Mouse (Mus musculus) midbrain, embryonic 14.5 days (tissue): ENCODE measurements around the gene Nptn. TPM values are rescaled to one million over a fixed set of nuclear protein-coding genes. Genes with fewer than 3 reads are reported as not detected.

Experiments used
- ATAC-seq: fragments of 200-750 bp; cut with Nextera tagmentation; 2 replicates; pipeline ENCODE4 v1.8.0; 2017; ENCODE audit warnings: moderate number of reproducible peaks, moderate library complexity; ENCODE audit not compliant: low FRiP score, low TSS enrichment
- DNase-seq: peaks from one replicate; pipeline ENCODE4 v3.0.0-alpha.2; 2015
- H3K27ac ChIP-seq: fragments of 300-500 bp; sonication (generic); replicated peaks from 2 replicates; pipeline ENCODE4 v1.5.1; 2014; ENCODE audit warnings: mild to moderate bottlenecking, low read depth, low read length, moderate library complexity
- H3K27me3 ChIP-seq: fragments of 300-500 bp; sonication (generic); 2 replicates; pipeline ENCODE4 v1.6.1; 2014; ENCODE audit warnings: low read length, control low read depth, mixed read lengths; ENCODE audit not compliant: control insufficient read depth, insufficient read depth
- H3K36me3 ChIP-seq: fragments of 300-500 bp; sonication (generic); 2 replicates; pipeline ENCODE4 v1.6.1; 2014; ENCODE audit warnings: low read length, control low read depth; ENCODE audit not compliant: control insufficient read depth, insufficient read depth
- H3K4me1 ChIP-seq: fragments of 300-500 bp; sonication (generic); 2 replicates; pipeline ENCODE4 v1.6.1; 2014; ENCODE audit warnings: mild to moderate bottlenecking, antibody characterized with exemption, low read length, control low read depth; ENCODE audit not compliant: control insufficient read depth, insufficient read depth
- H3K4me2 ChIP-seq: fragments of 300-500 bp; sonication (generic); 2 replicates; pipeline ENCODE4 v1.6.1; 2014; ENCODE audit warnings: mild to moderate bottlenecking, low read length, moderate library complexity
- H3K4me3 ChIP-seq: fragments of 300-500 bp; sonication (generic); replicated peaks from 2 replicates; pipeline ENCODE4 v1.5.1; 2014; ENCODE audit warnings: low read depth, low read length
- H3K9ac ChIP-seq: fragments of 300-500 bp; sonication (generic); replicated peaks from 2 replicates; pipeline ENCODE4 v1.6.1; 2014; ENCODE audit warnings: mild to moderate bottlenecking, low read length, moderate library complexity
- H3K9me3 ChIP-seq: fragments of 300-500 bp; sonication (generic); 2 replicates; pipeline ENCODE4 v1.6.1; 2016; ENCODE audit warnings: low read length, control low read depth, mixed read lengths; ENCODE audit not compliant: control insufficient read depth
- WGBS: fragments of 180-500 bp; shearing (Covaris S2); extraction: QIAGEN DNeasy Blood & Tissue Kit; methylation state at CpG from one replicate; pipeline ENCODE4 v1.1.7; 2014; 5-methylcytosine and 5-hydroxymethylcytosine counted together
- polyA plus RNA-seq: library from polyadenylated mRNA; unstranded; fragments of >200 nt; fragmentation: Nextera tagmentation; extraction: Ambion mirVana; gene quantifications from 2 replicates; pipeline ENCODE4 v1.2.1, GENCODE M21; 2014

Gene Nptn
- polyA plus RNA-seq, 1 experiment from 2014 or later = 179 TPM

DNA sequence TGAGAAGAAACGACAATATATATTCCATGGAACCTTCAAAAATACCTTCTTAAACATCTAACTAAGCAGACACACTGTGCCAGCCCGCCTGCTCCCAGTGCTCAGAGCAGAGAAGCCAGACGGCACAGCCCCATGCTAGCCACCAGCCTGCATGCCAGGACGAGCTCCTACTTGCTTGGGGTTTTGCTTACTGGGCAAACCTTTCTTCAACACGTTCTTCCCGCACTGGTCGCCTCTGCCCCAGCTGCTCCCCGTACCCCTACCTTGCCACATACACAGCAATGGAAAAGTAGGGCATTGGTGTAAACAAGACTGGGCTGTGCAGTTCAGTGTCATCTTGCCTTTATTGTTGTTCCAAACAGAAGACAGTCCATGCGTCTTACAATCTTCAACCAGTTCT, 83.5 kb downstream of the Nptn start:
- Histone ChIP-seq H3K4me2 (no peak overlapping the region), H3K9ac (no peak overlapping the region), H3K36me3 (peaks cover 8% of the 10 kb centered on the region; the same call in 1 of the 2 replicates), H3K4me3 (no peak overlapping the region), H3K27ac (no peak overlapping the region), H3K9me3 (no peaks in the 10 kb centered on the region), H3K27me3 (no peaks in the 10 kb centered on the region), H3K4me1 (no peaks in the 10 kb centered on the region)
- ATAC-seq = no peak
- WGBS = 89% methylated on average over 9 of the region's 9 CpGs
- no peak for DNase-seq

DNA sequence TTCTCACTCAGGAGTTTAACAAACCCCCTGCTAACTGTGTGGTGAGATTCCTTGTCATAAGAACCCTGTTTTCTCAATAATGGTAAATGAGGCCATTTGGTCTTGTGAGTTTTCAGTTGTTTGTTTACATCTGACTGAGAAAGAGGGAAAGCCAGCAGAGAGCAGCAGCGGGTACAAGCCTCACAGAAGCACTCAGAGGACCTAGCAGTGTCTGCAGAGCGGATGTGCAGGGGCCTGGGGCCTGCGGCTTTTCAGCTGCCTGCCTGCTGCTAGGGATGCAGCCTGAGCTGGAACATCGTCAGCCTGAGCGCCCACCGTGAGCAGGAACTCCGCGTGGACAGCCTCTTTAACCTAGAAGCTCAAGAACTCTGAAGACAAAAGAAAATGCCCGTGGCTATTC, 84.2 kb downstream of the Nptn start:
- Histone ChIP-seq H3K27ac (no peak overlapping the region), H3K9me3 (no peaks in the 10 kb centered on the region), H3K4me2 (no peak overlapping the region), H3K27me3 (no peaks in the 10 kb centered on the region), H3K4me1 (no peaks in the 10 kb centered on the region), H3K9ac (no peak overlapping the region), H3K4me3 (no peak overlapping the region), H3K36me3 (peaks cover 8% of the 10 kb centered on the region; the same call in 1 of the 2 replicates)
- DNase-seq = peak; percentile 24
- ATAC-seq = no peak
- WGBS = 50% methylated on average over 9 of the region's 9 CpGs

DNA sequence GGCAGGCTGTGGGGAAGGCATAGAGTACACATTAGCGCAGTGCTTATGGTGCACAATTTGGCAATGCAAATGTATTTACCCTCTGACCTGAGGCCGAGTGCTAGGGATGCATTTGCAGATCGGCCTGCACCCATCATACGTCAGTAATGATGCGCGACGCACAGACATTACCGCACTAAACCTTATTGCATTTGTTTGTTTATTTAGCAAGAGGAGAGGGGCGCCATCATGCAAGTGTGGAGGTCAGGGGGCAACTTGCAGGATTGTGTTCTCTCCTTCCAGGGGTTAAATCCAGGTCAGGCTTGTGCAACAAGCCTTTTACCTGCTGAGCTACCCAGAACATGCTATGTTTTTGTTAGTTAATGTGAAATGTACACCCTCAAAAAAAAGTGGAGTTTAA, 85.2 kb downstream of the Nptn start:
- H3K27ac ChIP-seq = no peak overlapping the region
- no peak for ATAC-seq
- DNase-seq = no peak
- H3K4me3 ChIP-seq = no peak overlapping the region
- WGBS = 79% methylated on average over 9 of the region's 9 CpGs
- no peaks in the 10 kb centered on the region for H3K27me3 ChIP-seq
- no peak overlapping the region for H3K9ac ChIP-seq
- H3K4me1 ChIP-seq = no peaks in the 10 kb centered on the region
- no peaks in the 10 kb centered on the region for H3K9me3 ChIP-seq
- H3K4me2 ChIP-seq = no peak overlapping the region
- peaks cover 2% of the 10 kb centered on the region; the same call in 1 of the 2 replicates for H3K36me3 ChIP-seq

DNA sequence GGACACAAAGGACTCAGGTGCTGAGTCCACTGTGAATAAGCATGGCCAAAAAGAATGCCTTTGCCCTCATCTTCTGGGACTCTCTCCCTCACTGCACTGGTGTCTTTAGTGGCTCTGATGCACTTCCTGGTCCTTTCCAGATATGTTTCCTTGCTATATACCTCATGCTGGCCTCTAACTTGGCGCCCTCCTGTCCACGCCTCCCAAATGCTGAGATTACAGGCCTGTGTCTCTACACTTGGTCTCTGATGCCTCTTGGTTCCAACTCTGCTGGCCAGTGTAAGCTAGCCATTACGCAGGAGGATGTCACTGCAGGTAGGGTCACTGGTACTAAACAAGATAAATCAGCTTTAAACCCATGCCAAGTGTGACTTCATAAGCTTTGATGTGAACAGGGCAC, 86.1 kb downstream of the Nptn start:
- ATAC-seq = no peak
- Histone ChIP-seq H3K36me3 (no peaks in the 10 kb centered on the region), H3K4me1 (no peaks in the 10 kb centered on the region), H3K9me3 (no peaks in the 10 kb centered on the region), H3K4me3 (no peak overlapping the region), H3K9ac (no peak overlapping the region), H3K27me3 (no peaks in the 10 kb centered on the region), H3K27ac (no peak overlapping the region), H3K4me2 (no peak overlapping the region)
- 94% methylated on average over 3 of the region's 3 CpGs for WGBS
- DNase-seq = no peak

DNA sequence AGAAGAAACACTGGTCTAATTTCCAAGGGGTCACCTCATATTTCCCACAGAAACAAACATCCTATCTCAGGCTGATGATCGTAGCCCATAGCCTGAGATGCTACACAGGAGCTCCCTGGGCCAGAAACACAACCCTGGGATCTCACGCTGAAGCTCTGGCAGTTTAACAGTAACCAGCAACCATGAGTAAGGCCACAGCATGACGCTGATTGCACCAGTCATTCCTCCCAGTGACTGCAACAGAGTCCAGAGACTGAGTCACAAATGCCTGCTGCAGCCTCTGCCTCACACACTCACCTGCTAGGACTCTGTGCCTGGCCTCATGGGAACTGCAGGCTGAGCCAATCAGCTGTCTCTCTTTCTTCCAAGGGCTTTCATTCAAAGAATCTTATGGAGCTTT, 87.0 kb downstream of the Nptn start:
- H3K27me3 ChIP-seq = no peaks in the 10 kb centered on the region
- DNase-seq (no peak), ATAC-seq (no peak)
- no peak overlapping the region for H3K4me3 ChIP-seq
- no peaks in the 10 kb centered on the region for H3K36me3 ChIP-seq
- 74% methylated on average over 3 of the region's 3 CpGs for WGBS
- H3K9ac ChIP-seq = no peak overlapping the region
- no peak overlapping the region for H3K4me2 ChIP-seq
- H3K9me3 ChIP-seq = no peaks in the 10 kb centered on the region
- H3K27ac ChIP-seq = no peak overlapping the region
- no peaks in the 10 kb centered on the region for H3K4me1 ChIP-seq

DNA sequence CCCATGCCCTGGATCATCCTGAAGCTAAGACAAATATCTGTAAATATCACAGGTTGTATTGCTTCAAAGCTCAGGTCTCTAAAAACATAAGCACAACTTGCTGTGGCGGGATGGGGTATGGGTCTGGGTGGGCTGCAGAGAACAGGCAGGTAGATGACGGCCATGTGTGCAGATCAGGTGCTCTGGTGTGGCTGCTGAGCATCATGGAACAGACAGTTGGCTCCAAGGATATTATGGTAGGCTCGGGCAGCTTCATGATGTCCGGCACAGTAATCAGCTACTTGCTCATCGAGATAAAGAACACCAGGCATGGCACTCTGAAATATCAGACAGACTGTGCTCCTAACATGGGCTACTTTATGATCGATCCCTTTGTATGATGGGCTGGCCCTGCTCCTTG, 87.8 kb downstream of the Nptn start:
- 97% methylated on average over 6 of the region's 6 CpGs for WGBS

DNA sequence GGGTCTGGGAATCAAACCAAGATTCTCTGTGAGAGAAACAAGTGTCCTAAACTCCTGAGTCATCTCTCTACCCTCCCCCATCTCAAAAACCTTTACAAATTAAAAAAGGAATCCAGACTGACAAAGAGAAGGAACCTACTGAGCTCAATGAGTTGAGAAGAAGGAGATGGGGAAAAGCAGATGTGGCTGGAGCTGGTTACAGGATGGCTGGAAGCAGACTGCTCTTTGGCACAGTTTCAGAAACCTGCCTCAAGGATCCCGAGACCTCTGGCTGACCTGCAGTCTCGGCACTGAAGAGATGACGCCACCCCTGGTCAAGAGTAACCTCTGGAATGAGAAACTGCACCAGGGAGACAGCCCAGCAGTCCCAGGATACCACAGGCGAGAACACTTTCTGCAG, 90.4 kb downstream of the Nptn start:
- no peak overlapping the region for H3K4me3 ChIP-seq
- no peaks in the 10 kb centered on the region for H3K4me1 ChIP-seq
- H3K27me3 ChIP-seq = no peaks in the 10 kb centered on the region
- no peaks in the 10 kb centered on the region for H3K9me3 ChIP-seq
- H3K36me3 ChIP-seq = no peaks in the 10 kb centered on the region
- WGBS = 73% methylated on average over 4 of the region's 4 CpGs
- no peak overlapping the region for H3K27ac ChIP-seq
- no peak overlapping the region for H3K4me2 ChIP-seq
- no peak for ATAC-seq
- no peak overlapping the region for H3K9ac ChIP-seq
- no peak for DNase-seq

More for the DNA sequence above, 87.8 kb downstream of the Nptn start:
- H3K4me3 ChIP-seq = no peak overlapping the region
- DNase-seq (no peak), ATAC-seq (no peak)
- no peaks in the 10 kb centered on the region for H3K27me3 ChIP-seq
- no peaks in the 10 kb centered on the region for H3K9me3 ChIP-seq
- no peak overlapping the region for H3K27ac ChIP-seq
- H3K4me1 ChIP-seq = no peaks in the 10 kb centered on the region
- no peaks in the 10 kb centered on the region for H3K36me3 ChIP-seq
- no peak overlapping the region for H3K4me2 ChIP-seq
- H3K9ac ChIP-seq = no peak overlapping the region

DNA sequence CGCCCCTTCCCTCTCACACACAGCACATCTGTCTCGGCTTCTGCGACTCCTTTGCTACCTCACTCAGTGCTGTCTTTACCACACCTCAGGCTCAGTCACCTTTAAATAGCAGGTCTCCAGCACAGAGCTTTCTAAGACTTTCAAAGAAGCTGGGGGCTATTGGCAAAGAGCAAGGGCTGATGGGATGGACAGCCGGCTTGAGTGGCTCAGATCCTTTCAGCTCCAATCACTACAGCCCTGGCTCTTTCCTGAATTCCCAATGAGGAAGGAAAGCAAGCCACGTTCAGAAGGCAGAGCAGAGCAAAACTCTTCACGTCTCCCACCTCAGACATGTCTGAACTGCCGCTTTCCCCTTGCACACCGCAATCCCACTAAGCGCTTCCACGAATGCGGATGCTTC, 92.7 kb downstream of the Nptn start:
- no peaks in the 10 kb centered on the region for H3K4me1 ChIP-seq
- WGBS = 73% methylated on average over 11 of the region's 11 CpGs
- no peak for DNase-seq

DNA sequence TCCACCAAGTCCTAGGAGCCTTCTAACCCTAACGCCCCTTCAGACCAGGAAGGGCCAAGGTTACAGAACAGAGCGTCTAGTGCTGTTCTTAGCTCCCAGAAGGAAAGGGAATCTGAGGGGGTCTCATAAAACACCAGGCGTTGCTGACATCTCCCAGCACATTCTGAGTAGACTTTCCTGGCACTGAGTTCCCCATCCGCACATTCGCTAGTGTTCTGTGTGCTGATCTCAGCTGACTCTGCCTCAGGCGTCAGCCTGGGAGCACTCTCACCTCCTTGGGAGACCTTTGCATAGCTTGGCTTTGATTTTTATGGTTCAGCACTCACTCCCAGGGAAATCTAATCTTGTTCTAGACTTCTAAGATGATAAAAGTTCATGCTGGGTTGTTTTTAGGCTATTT, 93.3 kb downstream of the Nptn start:
- DNase-seq = no peak
- WGBS = 82% methylated on average over 6 of the region's 6 CpGs
- Histone ChIP-seq H3K36me3 (no peaks in the 10 kb centered on the region), H3K9me3 (peaks cover 3% of the 10 kb centered on the region; the same call in 1 of the 2 replicates), H3K4me3 (no peak overlapping the region), H3K27me3 (no peaks in the 10 kb centered on the region), H3K27ac (no peak overlapping the region), H3K4me2 (no peak overlapping the region), H3K4me1 (no peaks in the 10 kb centered on the region), H3K9ac (no peak overlapping the region)
- no peak for ATAC-seq

More for the DNA sequence above, 92.7 kb downstream of the Nptn start:
- H3K27me3 ChIP-seq = no peaks in the 10 kb centered on the region
- no peak overlapping the region for H3K27ac ChIP-seq
- H3K4me2 ChIP-seq = no peak overlapping the region
- H3K9me3 ChIP-seq = peaks cover 3% of the 10 kb centered on the region; the same call in 1 of the 2 replicates
- no peaks in the 10 kb centered on the region for H3K36me3 ChIP-seq
- H3K4me3 ChIP-seq = no peak overlapping the region
- ATAC-seq = no peak
- H3K9ac ChIP-seq = no peak overlapping the region
